Mouse (Mus musculus): ENCODE data around the gene Aspdh. TPM values are rescaled to one million over a fixed set of nuclear protein-coding genes. Genes with fewer than 3 reads are reported as not detected.

The Aspdh gene
- polyA plus RNA-seq, 1 experiment from 2014 or later = 1.8 TPM

DNA sequence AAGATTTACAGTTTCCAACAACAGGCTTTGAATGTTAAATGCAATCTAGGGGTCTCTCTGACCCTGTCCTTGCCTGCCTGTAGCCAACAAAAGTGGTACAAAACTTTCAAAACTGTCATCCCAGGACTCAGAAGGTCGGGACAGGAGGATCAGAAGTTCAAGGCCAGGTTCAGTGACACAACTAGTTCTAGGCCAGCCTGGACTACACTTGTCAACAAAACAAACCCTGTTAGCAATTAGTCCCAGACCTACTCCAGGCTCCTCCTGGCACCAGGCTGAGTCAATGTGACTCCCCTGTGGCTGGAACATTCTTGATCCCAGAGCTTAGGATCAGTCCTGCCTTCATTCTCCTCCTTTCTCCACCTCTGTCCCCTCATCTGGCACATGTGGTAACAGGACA is 33.7 kb downstream of the Aspdh start:
- Histone ChIP-seq H3K4me1 (ENCODE audit: control insufficient read depth, insufficient read depth, low read length) (peaks cover 10% of the 10 kb centered on the region), H3K27me3 (ENCODE audit: control insufficient read depth, insufficient read depth, low read length) (no peaks in the 10 kb centered on the region), H3K9me3 (ENCODE audit: control insufficient read depth, low read length) (no peaks in the 10 kb centered on the region), H3K4me3 (ENCODE audit: low read depth, low read length) (no peak overlapping the region), H3K4me2 (no peak overlapping the region), H3K36me3 (ENCODE audit: control insufficient read depth, insufficient read depth, low read length) (no peaks in the 10 kb centered on the region), H3K9ac (ENCODE audit: low read length) (no peak overlapping the region), H3K27ac (ENCODE audit: low read depth, low read length) (no peak overlapping the region)
- ATAC-seq (ENCODE audit: low FRiP score) (no peak), DNase-seq (ENCODE audit: low spot score, missing footprints) (no peak)
- WGBS = 70% methylated on average over 1 of the region's 1 CpGs

- H3K27me3 ChIP-seq (ENCODE audit: control insufficient read depth, insufficient read depth, low read length) = no peaks in the 10 kb centered on the region
- H3K4me2 ChIP-seq = no peak overlapping the region
- no peak for ATAC-seq (ENCODE audit: low FRiP score)
- no peak overlapping the region for H3K27ac ChIP-seq (ENCODE audit: low read depth, low read length)
- no peak overlapping the region for H3K9ac ChIP-seq (ENCODE audit: low read length)
- no peak for DNase-seq (ENCODE audit: low spot score, missing footprints)
- H3K36me3 ChIP-seq (ENCODE audit: control insufficient read depth, insufficient read depth, low read length) = no peaks in the 10 kb centered on the region
- H3K4me1 ChIP-seq (ENCODE audit: control insufficient read depth, insufficient read depth, low read length) = peaks cover 8% of the 10 kb centered on the region
- no peak overlapping the region for H3K4me3 ChIP-seq (ENCODE audit: low read depth, low read length)
- H3K9me3 ChIP-seq (ENCODE audit: control insufficient read depth, low read length) = no peaks in the 10 kb centered on the region; the same call in 1 of the 2 replicates
- 50% methylated on average over 16 of the region's 20 CpGs for WGBS
Observed at GRCm38 (mm10) chr7:44500046-44500445, 34.9 kb downstream of the Aspdh start.

- 36% methylated on average over 5 of the region's 5 CpGs for WGBS
Observed at GRCm38 (mm10) chr7:44501563-44502115, 36.4 kb downstream of the Aspdh start.

GRCm38 (mm10) chr7:44507491-44507890 is 42.3 kb downstream of the Aspdh start:
- ATAC-seq (ENCODE audit: low FRiP score) (no peak), DNase-seq (ENCODE audit: low spot score, missing footprints) (no peak)
- H3K9ac ChIP-seq (ENCODE audit: low read length) = no peak overlapping the region
- no peak overlapping the region for H3K4me2 ChIP-seq
- H3K4me3 ChIP-seq (ENCODE audit: low read depth, low read length) = no peak overlapping the region
- H3K27me3 ChIP-seq (ENCODE audit: control insufficient read depth, insufficient read depth, low read length) = no peaks in the 10 kb centered on the region
- H3K4me1 ChIP-seq (ENCODE audit: control insufficient read depth, insufficient read depth, low read length) = no peaks in the 10 kb centered on the region
- H3K36me3 ChIP-seq (ENCODE audit: control insufficient read depth, insufficient read depth, low read length) = no peaks in the 10 kb centered on the region
- H3K27ac ChIP-seq (ENCODE audit: low read depth, low read length) = no peak overlapping the region
- no peaks in the 10 kb centered on the region; the same call in 1 of the 2 replicates for H3K9me3 ChIP-seq (ENCODE audit: control insufficient read depth, low read length)

More at GRCm38 (mm10) chr7:44501563-44502115, 36.4 kb downstream of the Aspdh start:
- Histone ChIP-seq H3K4me3 (ENCODE audit: low read depth, low read length) (no peak overlapping the region), H3K9ac (ENCODE audit: low read length) (no peak overlapping the region), H3K4me1 (ENCODE audit: control insufficient read depth, insufficient read depth, low read length) (no peaks in the 10 kb centered on the region), H3K4me2 (no peak overlapping the region), H3K9me3 (ENCODE audit: control insufficient read depth, low read length) (no peaks in the 10 kb centered on the region; the same call in 1 of the 2 replicates), H3K27me3 (ENCODE audit: control insufficient read depth, insufficient read depth, low read length) (no peaks in the 10 kb centered on the region), H3K36me3 (ENCODE audit: control insufficient read depth, insufficient read depth, low read length) (no peaks in the 10 kb centered on the region), H3K27ac (ENCODE audit: low read depth, low read length) (no peak overlapping the region)
- ATAC-seq (ENCODE audit: low FRiP score) (no peak), DNase-seq (ENCODE audit: low spot score, missing footprints) (peak; percentile 95)

Small RNA genes within 50 kb of the gene (microRNA-seq; reads per million reads assigned to microRNA genes)
- gene Mir7052 = not detected

Other genes starting within 250 kb of the Aspdh start
- gene Klk1b5, start 249.4 kb upstream of the Aspdh start, polyA plus RNA-seq (2014; fragmentation: Nextera tagmentation; extraction: Ambion mirVana) = not detected in 2 replicates
- not detected in 2 replicates for gene Klk1, start 240.0 kb upstream of the Aspdh start, polyA plus RNA-seq (2014; fragmentation: Nextera tagmentation; extraction: Ambion mirVana)
- gene Gm36864, start 229.2 kb upstream of the Aspdh start, polyA plus RNA-seq (2014; fragmentation: Nextera tagmentation; extraction: Ambion mirVana) = not detected in 2 replicates
- 1.1 and 1.4 TPM in 2 replicates for gene 1700028J19Rik, start 218.7 kb upstream of the Aspdh start, polyA plus RNA-seq (2014; fragmentation: Nextera tagmentation; extraction: Ambion mirVana)
- 104 and 117 TPM in 2 replicates for gene 2410002F23Rik, start 218.7 kb upstream of the Aspdh start, polyA plus RNA-seq (2014; fragmentation: Nextera tagmentation; extraction: Ambion mirVana)
- gene Acp4, start 208.0 kb upstream of the Aspdh start, polyA plus RNA-seq (2014; fragmentation: Nextera tagmentation; extraction: Ambion mirVana) = not detected in 2 replicates
- gene Gm15517, start 203.9 kb upstream of the Aspdh start, polyA plus RNA-seq (2014; fragmentation: Nextera tagmentation; extraction: Ambion mirVana) = not detected in 2 replicates
- 2.2 and 3.4 TPM in 2 replicates for gene Clec11a, start 158.5 kb upstream of the Aspdh start, polyA plus RNA-seq (2014; fragmentation: Nextera tagmentation; extraction: Ambion mirVana)
- 3.4 TPM in 2 replicates for gene Shank1, start 155.1 kb upstream of the Aspdh start, polyA plus RNA-seq (2014; fragmentation: Nextera tagmentation; extraction: Ambion mirVana)
- 1.5 and 2.1 TPM in 2 replicates for gene Syt3, start 81.3 kb upstream of the Aspdh start, polyA plus RNA-seq (2014; fragmentation: Nextera tagmentation; extraction: Ambion mirVana)
- 0.31 and 1.1 TPM in 2 replicates for gene 1700008O03Rik, start 79.6 kb upstream of the Aspdh start, polyA plus RNA-seq (2014; fragmentation: Nextera tagmentation; extraction: Ambion mirVana)
- 9.2 and 10.3 TPM in 2 replicates for gene Lrrc4b, start 36.4 kb upstream of the Aspdh start, polyA plus RNA-seq (2014; fragmentation: Nextera tagmentation; extraction: Ambion mirVana)
- 49.4 and 55.8 TPM in 2 replicates for gene Josd2, start 2.6 kb downstream of the Aspdh start, polyA plus RNA-seq (2014; fragmentation: Nextera tagmentation; extraction: Ambion mirVana)
- gene Emc10, start 31.1 kb downstream of the Aspdh start, polyA plus RNA-seq (2014; fragmentation: Nextera tagmentation; extraction: Ambion mirVana) = 91.8 and 99.3 TPM in 2 replicates
- 14.7 and 17.1 TPM in 2 replicates for gene Fam71e1, start 31.2 kb downstream of the Aspdh start, polyA plus RNA-seq (2014; fragmentation: Nextera tagmentation; extraction: Ambion mirVana)
- 0.07 TPM in 1 of 2 replicates, not detected in the other for gene Mybpc2, start 59.3 kb downstream of the Aspdh start, polyA plus RNA-seq (2014; fragmentation: Nextera tagmentation; extraction: Ambion mirVana)
- 0.07 TPM in 1 of 2 replicates, not detected in the other for gene Spib, start 66.7 kb downstream of the Aspdh start, polyA plus RNA-seq (2014; fragmentation: Nextera tagmentation; extraction: Ambion mirVana)
- 51.8 and 58.5 TPM in 2 replicates for gene Pold1, start 83.5 kb downstream of the Aspdh start, polyA plus RNA-seq (2014; fragmentation: Nextera tagmentation; extraction: Ambion mirVana)
- 63.8 and 69.6 TPM in 2 replicates for gene Nr1h2, start 88.6 kb downstream of the Aspdh start, polyA plus RNA-seq (2014; fragmentation: Nextera tagmentation; extraction: Ambion mirVana)
- gene Napsa, start 107.0 kb downstream of the Aspdh start, polyA plus RNA-seq (2014; fragmentation: Nextera tagmentation; extraction: Ambion mirVana) = 0.21 and 0.33 TPM in 2 replicates
- 0.86 and 1.3 TPM in 2 replicates for gene Kcnc3, start 125.3 kb downstream of the Aspdh start, polyA plus RNA-seq (2014; fragmentation: Nextera tagmentation; extraction: Ambion mirVana)
- 1.1 and 1.3 TPM in 2 replicates for gene Myh14, start 205.5 kb downstream of the Aspdh start, polyA plus RNA-seq (2014; fragmentation: Nextera tagmentation; extraction: Ambion mirVana)
- not detected in 2 replicates for gene Izumo2, start 243.4 kb downstream of the Aspdh start, polyA plus RNA-seq (2014; fragmentation: Nextera tagmentation; extraction: Ambion mirVana)

Measured in midbrain, embryonic 11.5 days (tissue).